Mouse (Mus musculus): Measurements from ENCODE around the gene Slc22a23. TPM values are rescaled to one million over a fixed set of nuclear protein-coding genes. Genes with fewer than 3 reads are reported as not detected.

Gene Slc22a23
- polyA plus RNA-seq, 1 experiment from 2014 or later, result 15.2 TPM

GRCm38 (mm10) chr13:34244186-34244585 is 100.8 kb downstream of the Slc22a23 start:
- Histone ChIP-seq H3K27me3 (ENCODE audit: control insufficient read depth, insufficient read depth, low read depth, low read length) (no peaks in the 10 kb centered on the region), H3K4me1 (ENCODE audit: control insufficient read depth, insufficient read depth, low read length) (peaks cover 24% of the 10 kb centered on the region), H3K9ac (ENCODE audit: low read depth, low read length) (no peak overlapping the region), H3K27ac (ENCODE audit: low read length) (no peak overlapping the region), H3K4me2 (ENCODE audit: low read length) (no peak overlapping the region), H3K4me3 (ENCODE audit: low read depth, low read length) (no peak overlapping the region), H3K9me3 (replicated peaks; ENCODE audit: control insufficient read depth, low read length, poor library complexity, severe bottlenecking) (no peaks in the 10 kb centered on the region), H3K36me3 (ENCODE audit: control insufficient read depth, insufficient read depth, low read length) (no peaks in the 10 kb centered on the region)
- no peak for ATAC-seq
- 11% methylated on average over 1 of the region's 1 CpGs for WGBS

DNA sequence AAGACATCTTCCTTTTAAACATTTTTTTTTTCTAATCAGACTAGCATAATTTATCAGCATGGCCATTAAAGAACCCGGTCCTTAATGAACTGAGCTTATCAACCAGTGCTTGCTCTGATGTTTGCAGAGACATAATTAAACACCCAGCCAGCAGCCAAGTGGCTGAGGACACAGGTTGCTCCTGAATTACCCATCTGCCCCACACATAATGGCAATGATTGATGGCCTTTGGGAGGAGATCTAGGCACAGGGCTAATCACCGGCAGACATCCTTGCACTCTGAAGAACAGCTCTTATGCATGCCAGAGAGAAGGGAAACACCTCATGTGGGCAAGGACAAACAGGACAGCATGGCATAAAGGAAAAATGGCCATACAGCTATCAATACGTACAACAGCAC is 102.8 kb downstream of the Slc22a23 start:
- Histone ChIP-seq H3K4me2 (ENCODE audit: low read length) (no peak overlapping the region), H3K27ac (ENCODE audit: low read length) (no peak overlapping the region), H3K4me3 (ENCODE audit: low read depth, low read length) (no peak overlapping the region), H3K27me3 (ENCODE audit: control insufficient read depth, insufficient read depth, low read depth, low read length) (no peaks in the 10 kb centered on the region), H3K9ac (ENCODE audit: low read depth, low read length) (no peak overlapping the region), H3K9me3 (replicated peaks; ENCODE audit: control insufficient read depth, low read length, poor library complexity, severe bottlenecking) (no peaks in the 10 kb centered on the region), H3K36me3 (ENCODE audit: control insufficient read depth, insufficient read depth, low read length) (no peaks in the 10 kb centered on the region), H3K4me1 (ENCODE audit: control insufficient read depth, insufficient read depth, low read length) (peaks cover 17% of the 10 kb centered on the region)
- 37% methylated on average over 3 of the region's 3 CpGs for WGBS
- no peak for ATAC-seq

GRCm38 (mm10) chr13:34240087-34240428 is 104.9 kb downstream of the Slc22a23 start:
- 42% methylated on average over 3 of the region's 3 CpGs for WGBS
- H3K9me3 ChIP-seq (replicated peaks; ENCODE audit: control insufficient read depth, low read length, poor library complexity, severe bottlenecking), result no peaks in the 10 kb centered on the region
- no peak overlapping the region for H3K4me2 ChIP-seq (ENCODE audit: low read length)
- no peak overlapping the region for H3K27ac ChIP-seq (ENCODE audit: low read length)
- H3K4me1 ChIP-seq (ENCODE audit: control insufficient read depth, insufficient read depth, low read length), result peaks cover 16% of the 10 kb centered on the region
- no peaks in the 10 kb centered on the region for H3K27me3 ChIP-seq (ENCODE audit: control insufficient read depth, insufficient read depth, low read depth, low read length)
- H3K4me3 ChIP-seq (ENCODE audit: low read depth, low read length), result no peak overlapping the region
- H3K36me3 ChIP-seq (ENCODE audit: control insufficient read depth, insufficient read depth, low read length), result no peaks in the 10 kb centered on the region
- no peak for ATAC-seq
- H3K9ac ChIP-seq (ENCODE audit: low read depth, low read length), result no peak overlapping the region

DNA sequence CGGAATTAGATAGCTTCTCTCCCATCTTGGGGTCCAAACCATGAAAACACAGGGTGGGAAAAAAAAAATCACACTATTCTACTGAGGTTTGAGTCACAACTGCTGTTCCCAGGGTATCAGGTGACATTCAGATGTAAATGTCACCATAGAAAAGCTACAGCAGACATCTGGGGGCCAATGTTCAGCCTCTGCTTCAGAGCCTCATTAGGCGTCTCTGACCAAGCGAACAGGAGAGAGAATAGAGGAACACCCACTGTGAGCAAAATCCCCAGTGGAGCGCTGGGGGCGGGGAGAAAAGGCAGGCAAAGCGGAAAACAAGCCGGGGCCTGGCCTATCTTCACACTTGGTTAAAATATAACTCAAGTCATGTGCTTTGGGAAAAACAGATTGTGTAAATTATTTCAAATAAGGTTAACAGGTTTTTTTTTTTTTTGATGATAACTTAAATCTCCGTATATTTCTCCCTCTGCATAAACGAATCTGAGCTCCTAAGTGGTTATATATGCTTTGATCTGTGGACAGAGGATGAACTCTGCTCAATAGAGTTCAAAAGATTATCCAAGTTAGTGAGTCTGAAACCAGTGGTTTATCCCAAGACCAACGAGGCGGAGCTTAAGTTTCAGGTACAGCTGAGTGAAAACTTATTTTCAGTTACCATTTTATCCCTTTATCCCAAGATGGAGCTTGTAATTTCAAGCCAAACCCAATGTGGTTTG is 105.5 kb downstream of the Slc22a23 start:
- Histone ChIP-seq H3K36me3 (ENCODE audit: control insufficient read depth, insufficient read depth, low read length) (no peaks in the 10 kb centered on the region), H3K4me3 (ENCODE audit: low read depth, low read length) (no peak overlapping the region), H3K9ac (ENCODE audit: low read depth, low read length) (no peak overlapping the region), H3K4me2 (ENCODE audit: low read length) (no peak overlapping the region), H3K27me3 (ENCODE audit: control insufficient read depth, insufficient read depth, low read depth, low read length) (no peaks in the 10 kb centered on the region), H3K9me3 (replicated peaks; ENCODE audit: control insufficient read depth, low read length, poor library complexity, severe bottlenecking) (no peaks in the 10 kb centered on the region), H3K4me1 (ENCODE audit: control insufficient read depth, insufficient read depth, low read length) (peaks cover 16% of the 10 kb centered on the region), H3K27ac (ENCODE audit: low read length) (no peak overlapping the region)
- 9% methylated on average over 11 of the region's 11 CpGs for WGBS
- ATAC-seq, result no peak

- no peaks in the 10 kb centered on the region for H3K36me3 ChIP-seq (ENCODE audit: control insufficient read depth, insufficient read depth, low read length)
- no peaks in the 10 kb centered on the region for H3K9me3 ChIP-seq (replicated peaks; ENCODE audit: control insufficient read depth, low read length, poor library complexity, severe bottlenecking)
- WGBS, result 7% methylated on average over 14 of the region's 14 CpGs
- 0 out of 2 replicates have a peak overlapping the region, but pooled peaks have one; percentile 3 for H3K27ac ChIP-seq (ENCODE audit: low read length)
- H3K9ac ChIP-seq (ENCODE audit: low read depth, low read length), result no peak overlapping the region
- H3K27me3 ChIP-seq (ENCODE audit: control insufficient read depth, insufficient read depth, low read depth, low read length), result no peaks in the 10 kb centered on the region
- H3K4me2 ChIP-seq (ENCODE audit: low read length), result no peak overlapping the region
- no peak overlapping the region for H3K4me3 ChIP-seq (ENCODE audit: low read depth, low read length)
- peak; percentile 54 for ATAC-seq
- peaks cover 16% of the 10 kb centered on the region for H3K4me1 ChIP-seq (ENCODE audit: control insufficient read depth, insufficient read depth, low read length)
Observed at GRCm38 (mm10) chr13:34238646-34239290, 106.2 kb downstream of the Slc22a23 start.

DNA sequence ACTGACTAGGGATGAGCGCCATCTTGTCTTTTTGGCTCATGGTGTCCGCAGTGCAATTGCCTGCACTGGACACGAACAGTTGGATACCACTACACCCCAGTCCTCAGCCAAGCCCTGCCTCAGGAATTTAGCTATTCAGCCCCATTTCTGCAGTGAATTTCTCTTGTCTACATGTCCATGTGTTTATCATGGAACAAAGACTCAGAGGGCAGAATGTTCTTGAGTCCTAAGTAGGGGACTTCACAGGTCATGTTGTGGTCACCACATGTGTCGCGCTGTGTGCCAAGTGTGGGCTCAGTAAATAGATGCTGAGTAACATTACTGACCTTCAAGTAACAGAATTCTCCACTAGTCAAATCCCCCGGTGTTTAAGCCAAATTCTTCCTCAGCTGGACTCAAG is 109.9 kb downstream of the Slc22a23 start:
- H3K9me3 ChIP-seq (replicated peaks; ENCODE audit: control insufficient read depth, low read length, poor library complexity, severe bottlenecking), result no peaks in the 10 kb centered on the region
- H3K4me3 ChIP-seq (ENCODE audit: low read depth, low read length), result no peak overlapping the region
- no peaks in the 10 kb centered on the region for H3K27me3 ChIP-seq (ENCODE audit: control insufficient read depth, insufficient read depth, low read depth, low read length)
- no peaks in the 10 kb centered on the region for H3K36me3 ChIP-seq (ENCODE audit: control insufficient read depth, insufficient read depth, low read length)
- ATAC-seq, result no peak
- peaks cover 16% of the 10 kb centered on the region for H3K4me1 ChIP-seq (ENCODE audit: control insufficient read depth, insufficient read depth, low read length)
- H3K4me2 ChIP-seq (ENCODE audit: low read length), result no peak overlapping the region
- 91% methylated on average over 6 of the region's 6 CpGs for WGBS
- no peak overlapping the region for H3K27ac ChIP-seq (ENCODE audit: low read length)
- no peak overlapping the region for H3K9ac ChIP-seq (ENCODE audit: low read depth, low read length)

GRCm38 (mm10) chr13:34234439-34234838 is 110.5 kb downstream of the Slc22a23 start:
- H3K4me3 ChIP-seq (ENCODE audit: low read depth, low read length), result no peak overlapping the region
- no peaks in the 10 kb centered on the region for H3K36me3 ChIP-seq (ENCODE audit: control insufficient read depth, insufficient read depth, low read length)
- H3K9me3 ChIP-seq (replicated peaks; ENCODE audit: control insufficient read depth, low read length, poor library complexity, severe bottlenecking), result no peaks in the 10 kb centered on the region
- H3K27me3 ChIP-seq (ENCODE audit: control insufficient read depth, insufficient read depth, low read depth, low read length), result no peaks in the 10 kb centered on the region
- no peak for ATAC-seq
- peaks cover 15% of the 10 kb centered on the region for H3K4me1 ChIP-seq (ENCODE audit: control insufficient read depth, insufficient read depth, low read length)
- no peak overlapping the region for H3K9ac ChIP-seq (ENCODE audit: low read depth, low read length)
- no peak overlapping the region for H3K4me2 ChIP-seq (ENCODE audit: low read length)
- WGBS, result 51% methylated on average over 5 of the region's 5 CpGs
- no peak overlapping the region for H3K27ac ChIP-seq (ENCODE audit: low read length)

- H3K4me3 ChIP-seq (ENCODE audit: low read depth, low read length), result no peak overlapping the region
- no peaks in the 10 kb centered on the region for H3K36me3 ChIP-seq (ENCODE audit: control insufficient read depth, insufficient read depth, low read length)
- H3K27me3 ChIP-seq (ENCODE audit: control insufficient read depth, insufficient read depth, low read depth, low read length), result no peaks in the 10 kb centered on the region
- no peak overlapping the region for H3K4me2 ChIP-seq (ENCODE audit: low read length)
- 66% methylated on average over 6 of the region's 6 CpGs for WGBS
- ATAC-seq, result no peak
- no peak overlapping the region for H3K9ac ChIP-seq (ENCODE audit: low read depth, low read length)
- H3K4me1 ChIP-seq (ENCODE audit: control insufficient read depth, insufficient read depth, low read length), result peaks cover 5% of the 10 kb centered on the region; the same call in 1 of the 2 replicates
- no peaks in the 10 kb centered on the region for H3K9me3 ChIP-seq (replicated peaks; ENCODE audit: control insufficient read depth, low read length, poor library complexity, severe bottlenecking)
- no peak overlapping the region for H3K27ac ChIP-seq (ENCODE audit: low read length)
Observed at GRCm38 (mm10) chr13:34232992-34233391, 112.0 kb downstream of the Slc22a23 start.

GRCm38 (mm10) chr13:34228905-34229304 is 116.1 kb downstream of the Slc22a23 start:
- Histone ChIP-seq H3K27me3 (ENCODE audit: control insufficient read depth, insufficient read depth, low read depth, low read length) (no peaks in the 10 kb centered on the region), H3K4me2 (ENCODE audit: low read length) (no peak overlapping the region), H3K36me3 (ENCODE audit: control insufficient read depth, insufficient read depth, low read length) (no peaks in the 10 kb centered on the region), H3K9me3 (replicated peaks; ENCODE audit: control insufficient read depth, low read length, poor library complexity, severe bottlenecking) (no peaks in the 10 kb centered on the region), H3K9ac (ENCODE audit: low read depth, low read length) (no peak overlapping the region), H3K4me3 (ENCODE audit: low read depth, low read length) (no peak overlapping the region), H3K4me1 (ENCODE audit: control insufficient read depth, insufficient read depth, low read length) (peaks cover 5% of the 10 kb centered on the region; the same call in 1 of the 2 replicates), H3K27ac (ENCODE audit: low read length) (no peak overlapping the region)
- 63% methylated on average over 4 of the region's 4 CpGs for WGBS
- no peak for ATAC-seq

Data from midbrain, embryonic 16.5 days (tissue).